Mouse (Mus musculus) kidney, adult 2 months (tissue): Measurements from ENCODE around the gene Ip6k3. TPM values are rescaled to one million over a fixed set of nuclear protein-coding genes. Genes with fewer than 3 reads are reported as not detected.

Source experiments
- DNase-seq: peaks from one replicate; pipeline ENCODE4 v3.0.0; 2021
- H3K27ac ChIP-seq: fragments of 200-500 bp; 2 replicates; pipeline ENCODE4 v1.5.1; 2012; ENCODE audit warnings: low read depth, low read length, control low read depth, inconsistent platforms; ENCODE audit not compliant: insufficient read depth
- H3K27me3 ChIP-seq: fragments of 200-500 bp; replicated peaks from 2 replicates; pipeline ENCODE4 v1.6.1; 2012; ENCODE audit warnings: mild to moderate bottlenecking, moderate library complexity, low read length, inconsistent platforms; ENCODE audit not compliant: control insufficient read depth, insufficient read depth
- H3K36me3 ChIP-seq: fragments of 200-500 bp; 2 replicates; pipeline ENCODE4 v1.6.1; 2012; ENCODE audit warnings: mild to moderate bottlenecking, moderate library complexity, low read length, inconsistent platforms; ENCODE audit not compliant: control insufficient read depth, insufficient read depth
- H3K4me1 ChIP-seq: fragments of 200-500 bp; 2 replicates; pipeline ENCODE4 v1.6.1; 2011; ENCODE audit warnings: low read length; ENCODE audit not compliant: control insufficient read depth, insufficient read depth
- H3K4me3 ChIP-seq: fragments of 200-500 bp; 2 replicates; pipeline ENCODE4 v1.5.1; 2011; ENCODE audit warnings: mild to moderate bottlenecking, low read depth, low read length, control low read depth; ENCODE audit not compliant: insufficient read depth
- CTCF ChIP-seq: fragments of 200-500 bp; conservative IDR thresholded peaks from 2 replicates; pipeline ENCODE4 v1.5.1; 2011; ENCODE audit warnings: low read depth, mild to moderate bottlenecking, control low read depth, low read length, moderate library complexity, mixed read lengths; ENCODE audit not compliant: insufficient read depth, insufficient read length
- POLR2A ChIP-seq: fragments of 200-500 bp; IDR thresholded peaks from one replicate; pipeline ENCODE4 v1.6.1; 2011; ENCODE audit warnings: low read depth, low read length, control low read depth
- WGBS: fragments of 180-500 bp; shearing (Covaris S2); methylation state at CpG from one replicate; pipeline ENCODE4 v1.1.7; 2018; 5-methylcytosine and 5-hydroxymethylcytosine counted together
- polyA plus RNA-seq: library from polyadenylated mRNA; depleted of rRNA; stranded (reverse); fragments of >200 nt; gene quantifications from 2 replicates; pipeline ENCODE4 v1.2.3, GENCODE M21; 2012

Gene Ip6k3
- polyA plus RNA-seq, 1 experiment, result 1.1 TPM

DNA sequence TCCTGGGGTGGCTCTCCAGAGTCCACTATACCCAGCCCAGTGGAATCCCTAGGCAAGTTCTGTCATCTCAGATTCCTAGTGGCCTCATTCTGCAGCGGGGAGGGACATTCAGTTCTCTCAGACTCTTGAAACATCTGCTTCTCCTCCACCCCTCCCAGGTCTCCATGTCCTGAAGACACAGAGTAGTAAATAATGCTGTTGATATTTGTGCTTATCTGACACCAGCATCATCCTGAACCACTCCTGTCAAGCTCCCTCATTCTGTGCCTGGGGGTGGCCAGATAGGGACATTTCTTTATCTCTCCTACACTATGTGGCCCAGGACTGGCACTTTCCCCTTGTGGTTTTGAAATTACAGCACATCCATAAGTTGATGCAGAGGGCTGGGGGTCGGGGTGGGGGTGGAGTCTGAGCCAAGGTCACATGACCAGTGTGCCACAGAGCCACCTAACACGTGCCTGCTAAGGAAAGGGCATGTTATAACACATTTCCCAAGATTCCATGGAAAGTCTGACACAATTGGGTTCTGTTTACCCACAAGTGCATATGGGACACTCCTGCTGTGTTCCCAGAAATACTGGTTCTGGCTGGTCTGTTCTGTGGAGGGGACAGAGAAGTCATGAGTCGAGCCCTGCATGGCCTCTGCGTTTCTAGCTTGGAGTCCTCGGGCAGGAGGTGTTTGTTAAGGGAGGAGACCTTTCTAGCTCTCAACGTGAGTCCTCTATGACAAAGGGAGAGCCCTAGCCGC is 14.4 kb downstream of the Ip6k3 start:
- H3K27me3 ChIP-seq, result no peaks in the 10 kb centered on the region
- H3K36me3 ChIP-seq, result no peaks in the 10 kb centered on the region
- WGBS, result 59% methylated on average over 8 of the region's 8 CpGs
- DNase-seq, result no peak
- H3K4me1 ChIP-seq, result no peaks in the 10 kb centered on the region
- 0 out of 2 replicates have a peak overlapping the region, but pooled peaks have one; percentile 12 for H3K27ac ChIP-seq
- TF ChIP-seq CTCF (no peak), POLR2A (no peak)
- no peak overlapping the region for H3K4me3 ChIP-seq

DNA sequence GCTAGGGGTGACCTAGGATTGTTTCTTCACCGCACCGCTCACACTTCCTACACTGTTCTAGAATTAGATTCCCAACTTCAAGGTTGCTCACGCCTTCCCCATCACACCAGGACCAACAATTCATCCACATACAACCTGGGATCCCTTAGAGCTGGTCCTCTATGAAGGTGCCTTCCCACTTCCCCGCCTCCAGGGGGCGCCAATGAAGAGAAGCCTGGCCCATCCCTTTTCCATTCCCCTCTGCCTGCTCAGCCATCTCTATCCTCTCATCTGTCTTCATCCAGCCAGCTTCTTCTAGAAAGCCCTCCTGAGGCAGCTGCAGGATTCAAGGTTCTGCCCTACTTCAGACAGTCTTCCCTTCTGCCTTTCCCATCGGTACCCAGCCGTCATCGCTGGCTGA is 16.2 kb downstream of the Ip6k3 start:
- Histone ChIP-seq H3K27ac (no peak overlapping the region), H3K4me3 (no peak overlapping the region), H3K36me3 (no peaks in the 10 kb centered on the region), H3K27me3 (no peaks in the 10 kb centered on the region), H3K4me1 (no peaks in the 10 kb centered on the region)
- no peak for TF ChIP-seq POLR2A
- peak; percentile 45 for TF ChIP-seq CTCF
- WGBS, result 76% methylated on average over 8 of the region's 8 CpGs
- no peak for DNase-seq

GRCm38 (mm10) chr17:27150871-27151270 is 16.7 kb downstream of the Ip6k3 start:
- H3K27ac ChIP-seq, result no peak overlapping the region
- TF ChIP-seq POLR2A (no peak), CTCF (no peak)
- H3K4me3 ChIP-seq, result no peak overlapping the region
- H3K4me1 ChIP-seq, result 0 out of 2 replicates have a peak, but pooled peaks cover 3% of the 10 kb centered on the region
- WGBS, result 36% methylated on average over 7 of the region's 7 CpGs
- no peaks in the 10 kb centered on the region for H3K36me3 ChIP-seq
- DNase-seq, result peak; percentile 38
- H3K27me3 ChIP-seq, result no peaks in the 10 kb centered on the region

GRCm38 (mm10) chr17:27146323-27146923 is 21.2 kb downstream of the Ip6k3 start:
- 15% methylated on average over 8 of the region's 8 CpGs for WGBS
- Histone ChIP-seq H3K27me3 (no peaks in the 10 kb centered on the region), H3K36me3 (no peaks in the 10 kb centered on the region), H3K4me3 (no peak overlapping the region), H3K27ac (no peak overlapping the region), H3K4me1 (peaks cover 8% of the 10 kb centered on the region; the same call in 1 of the 2 replicates)
- no peak for TF ChIP-seq POLR2A
- no peak for TF ChIP-seq CTCF
- DNase-seq, result no peak

- no peaks in the 10 kb centered on the region for H3K27me3 ChIP-seq
- TF ChIP-seq CTCF (no peak), POLR2A (no peak)
- H3K36me3 ChIP-seq, result no peaks in the 10 kb centered on the region
- no peak for DNase-seq
- WGBS, result 51% methylated on average over 4 of the region's 4 CpGs
- H3K4me1 ChIP-seq, result peaks cover 8% of the 10 kb centered on the region; the same call in 1 of the 2 replicates
- no peak overlapping the region for H3K27ac ChIP-seq
- no peak overlapping the region for H3K4me3 ChIP-seq
These were observed 23.4 kb downstream of the Ip6k3 start for GRCm38 (mm10) chr17:27144152-27144551.

DNA sequence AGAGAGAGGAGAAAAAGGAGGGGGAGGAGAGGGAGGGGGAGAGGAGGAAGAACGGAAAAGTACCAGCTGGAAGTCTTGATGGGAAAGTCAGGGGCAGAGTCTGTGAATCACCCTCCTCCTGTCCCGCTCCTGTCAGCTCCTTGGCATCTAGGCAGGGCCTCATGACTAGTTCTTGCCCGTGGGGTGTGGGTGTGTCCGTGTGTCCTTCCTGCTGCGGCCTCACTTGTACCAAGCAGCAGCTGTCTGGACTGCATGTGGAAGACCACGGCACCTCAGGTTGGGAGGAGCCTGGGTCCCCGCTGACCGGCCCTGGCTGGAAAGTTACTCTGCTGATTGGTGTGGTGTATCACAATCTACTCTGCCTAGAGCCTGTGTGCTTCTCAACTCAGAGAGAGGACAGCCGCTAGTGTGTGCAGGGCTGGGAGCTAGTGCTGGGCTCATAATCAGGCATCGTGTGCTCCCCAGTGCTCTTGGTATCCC is 25.6 kb downstream of the Ip6k3 start:
- peaks cover 8% of the 10 kb centered on the region; the same call in 1 of the 2 replicates for H3K4me1 ChIP-seq
- 21% methylated on average over 10 of the region's 10 CpGs for WGBS
- H3K27ac ChIP-seq, result no peak overlapping the region
- no peak overlapping the region for H3K4me3 ChIP-seq
- TF ChIP-seq CTCF (no peak), POLR2A (no peak)
- H3K36me3 ChIP-seq, result no peaks in the 10 kb centered on the region
- H3K27me3 ChIP-seq, result no peaks in the 10 kb centered on the region
- peak; percentile 64 for DNase-seq

DNA sequence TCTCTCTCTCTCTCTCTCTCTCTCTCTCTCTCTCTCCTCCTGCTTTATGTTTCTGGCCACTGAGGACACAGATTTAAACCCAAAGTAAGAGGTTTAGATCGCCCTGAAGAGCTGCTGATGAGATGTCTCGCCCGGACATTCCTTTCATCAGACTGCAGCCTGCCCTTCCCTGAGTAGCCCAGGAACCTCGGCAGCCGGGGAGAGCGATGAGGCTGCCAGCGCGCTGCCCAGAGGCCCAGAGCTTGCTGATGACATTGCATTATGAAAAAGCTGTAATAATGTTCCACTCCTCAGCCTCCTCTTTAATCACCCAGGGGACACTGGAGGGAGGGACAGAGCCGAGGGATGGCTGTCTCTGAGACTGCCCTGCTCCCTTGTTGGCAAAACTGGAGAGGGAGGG is 27.3 kb downstream of the Ip6k3 start:
- DNase-seq, result no peak
- peaks cover 6% of the 10 kb centered on the region; the same call in 1 of the 2 replicates for H3K4me1 ChIP-seq
- WGBS, result 69% methylated on average over 9 of the region's 9 CpGs

More for the DNA sequence above, 27.3 kb downstream of the Ip6k3 start:
- Histone ChIP-seq H3K4me3 (no peak overlapping the region), H3K27me3 (no peaks in the 10 kb centered on the region), H3K27ac (no peak overlapping the region), H3K36me3 (no peaks in the 10 kb centered on the region)
- TF ChIP-seq POLR2A (no peak), CTCF (no peak)
